Mouse (Mus musculus): ENCODE results near the gene Prpf19.
A peak's percentile ranks its signal among the peaks of the same experiment; 100 is the strongest.

Gene Prpf19

GRCm38 (mm10) chr19:10895708-10896107 lies 677 bp downstream of the Prpf19 start:
- no peak for DNase-seq (ENCODE audit: low spot score)

- no peak for DNase-seq (ENCODE audit: low spot score)
Measured at GRCm38 (mm10) chr19:10896849-10897248, 1.8 kb downstream of the Prpf19 start.

GRCm38 (mm10) chr19:10897491-10897890 lies 2.5 kb downstream of the Prpf19 start:
- DNase-seq (ENCODE audit: low spot score), result no peak

DNA sequence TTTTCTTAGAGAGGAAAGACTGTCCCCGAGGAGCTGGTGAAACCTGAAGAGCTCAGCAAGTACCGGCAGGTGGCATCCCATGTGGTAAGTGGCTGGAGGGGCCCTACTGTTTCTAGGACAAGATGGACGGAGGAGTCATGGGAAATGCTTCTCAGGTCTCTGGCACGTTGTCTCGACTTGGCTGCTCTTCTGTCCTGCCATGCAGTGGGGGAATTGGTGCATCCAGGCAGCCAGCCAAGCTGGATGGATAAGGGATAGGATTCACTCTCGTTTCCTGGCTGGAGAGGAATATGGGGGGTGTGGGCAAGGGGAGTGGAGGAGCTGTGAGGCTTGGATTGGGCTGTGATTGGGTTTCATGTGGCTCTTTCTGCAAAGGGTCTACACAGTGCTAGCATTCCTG lies 5.3 kb downstream of the Prpf19 start:
- no peak for DNase-seq (ENCODE audit: low spot score)

GRCm38 (mm10) chr19:10901046-10901445 lies 6.0 kb downstream of the Prpf19 start:
- DNase-seq (ENCODE audit: low spot score), result no peak

GRCm38 (mm10) chr19:10904512-10904911 lies 9.5 kb downstream of the Prpf19 start:
- no peak for DNase-seq (ENCODE audit: low spot score)

GRCm38 (mm10) chr19:10904927-10905727 lies 10.1 kb downstream of the Prpf19 start:
- DNase-seq (ENCODE audit: low spot score), result no peak

GRCm38 (mm10) chr19:10905728-10906000 lies 10.6 kb downstream of the Prpf19 start:
- DNase-seq (ENCODE audit: low spot score), result no peak

DNA sequence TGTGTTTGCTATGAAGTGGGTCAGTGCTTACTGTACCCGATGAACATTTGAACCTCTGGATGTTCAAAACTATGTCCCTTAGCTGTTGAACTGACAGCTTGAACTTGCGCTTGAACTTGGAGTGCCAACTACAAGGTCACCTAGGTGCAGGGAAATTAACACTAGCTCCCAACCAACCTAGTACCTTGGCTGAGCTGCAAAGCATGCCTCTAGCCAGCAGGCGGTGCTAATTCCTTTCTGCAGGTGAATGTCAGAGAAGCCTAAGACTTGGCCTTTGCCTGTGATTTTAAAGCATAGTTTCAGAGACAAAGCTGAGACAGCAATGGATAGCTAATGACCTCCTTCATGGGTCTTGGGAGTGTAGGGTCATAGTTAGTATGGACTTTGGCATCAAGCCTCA lies 12.9 kb downstream of the Prpf19 start:
- DNase-seq (ENCODE audit: low spot score), result peak; percentile 68

- DNase-seq (ENCODE audit: low spot score), result no peak
Measured at GRCm38 (mm10) chr19:10909087-10909721, 14.2 kb downstream of the Prpf19 start.

DNA sequence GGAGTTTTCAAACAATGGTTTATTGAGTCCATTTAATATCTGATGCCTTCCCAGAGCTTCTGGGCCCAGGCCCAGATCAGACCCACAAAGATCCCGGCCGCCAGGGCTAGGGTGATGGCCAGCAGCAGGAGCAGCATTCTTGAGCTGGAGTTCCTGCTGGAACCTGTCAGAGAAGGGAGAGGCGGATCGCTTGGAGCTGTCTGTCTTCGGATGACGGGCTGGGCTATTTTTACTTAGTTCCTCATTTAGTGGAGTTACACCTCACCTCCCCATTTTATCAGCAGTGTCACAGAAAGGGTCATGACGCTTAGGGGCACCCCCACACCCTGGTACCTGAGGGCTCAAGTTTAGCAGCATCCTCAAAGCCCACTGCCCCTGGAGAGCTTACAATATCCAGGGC lies 19.3 kb downstream of the Prpf19 start:
- DNase-seq (ENCODE audit: low spot score), result no peak

- no peak for DNase-seq (ENCODE audit: low spot score)
Measured at GRCm38 (mm10) chr19:10914870-10915269, 19.8 kb downstream of the Prpf19 start.

DNA sequence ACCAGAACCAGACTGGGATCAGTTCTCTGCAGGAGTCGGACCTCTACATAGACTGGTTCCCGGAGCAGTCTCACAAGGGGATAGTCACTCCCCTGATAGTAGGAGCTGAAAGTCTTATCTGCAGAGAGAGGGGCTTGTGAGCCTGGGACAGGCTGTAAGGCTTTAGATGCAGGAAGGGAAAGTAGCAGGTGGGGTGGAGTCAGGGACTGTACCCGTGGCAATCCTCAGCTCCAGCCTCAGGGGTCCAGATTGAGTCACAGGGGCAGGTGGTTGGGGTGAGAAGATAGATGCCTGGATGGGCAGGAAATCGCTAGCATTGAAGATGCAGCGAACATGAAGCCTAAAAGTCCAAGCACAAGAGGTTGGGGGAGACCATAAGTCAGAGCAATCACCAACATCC lies 21.5 kb downstream of the Prpf19 start:
- no peak for DNase-seq (ENCODE audit: low spot score)

DNA sequence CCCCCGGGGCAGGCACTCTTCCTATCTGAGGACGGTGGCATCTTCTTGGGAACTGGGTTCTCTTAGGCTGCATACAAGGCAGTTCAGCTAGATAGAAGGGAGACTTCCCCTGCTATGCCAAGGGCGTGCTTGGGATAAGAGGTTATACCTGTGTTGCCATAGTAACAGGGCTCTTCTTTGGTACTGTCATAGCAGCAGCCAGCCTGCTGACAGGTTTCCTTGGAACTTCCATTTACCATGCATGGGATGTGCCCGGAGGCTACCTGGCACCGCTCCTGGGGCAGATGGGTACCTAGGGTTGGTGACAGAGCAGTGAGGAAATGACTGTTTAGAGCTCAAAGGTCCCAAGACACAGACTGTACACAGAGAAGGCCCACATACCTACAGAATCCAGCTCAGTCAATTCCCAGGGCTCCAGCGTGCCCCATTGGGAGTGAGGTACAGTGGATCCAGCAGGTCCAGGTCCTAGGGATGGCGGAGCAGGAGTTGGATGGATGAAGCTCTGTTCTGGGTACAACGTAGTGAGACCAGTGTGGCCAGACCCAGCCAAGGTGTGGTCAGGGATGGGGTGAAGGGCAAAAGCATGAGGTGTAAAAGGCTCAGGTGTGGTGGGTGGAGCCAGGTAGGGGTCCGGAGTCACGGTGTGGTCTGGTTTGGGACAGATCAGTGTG lies 23.4 kb downstream of the Prpf19 start:
- DNase-seq (ENCODE audit: low spot score), result no peak

DNA sequence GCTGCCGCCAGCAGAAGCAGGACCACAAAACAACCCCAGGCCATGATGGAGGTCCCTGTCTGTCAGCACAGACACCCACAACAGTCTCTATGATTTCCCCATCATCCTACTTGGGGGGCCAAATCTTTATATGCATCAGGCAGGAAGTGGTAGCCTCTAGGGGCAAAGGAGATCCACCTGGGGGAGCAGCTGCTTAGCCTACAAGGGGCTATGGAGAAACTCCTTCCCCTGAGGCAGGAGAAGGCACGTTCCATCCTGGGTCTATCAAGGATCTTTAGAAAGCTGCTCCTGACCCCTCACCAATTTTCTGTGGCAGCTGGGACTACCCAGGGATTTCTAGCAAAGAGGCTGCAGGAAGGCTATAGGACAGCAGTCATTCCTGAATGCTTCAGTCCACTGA lies 25.5 kb downstream of the Prpf19 start, which contains the start of gene Zp1:
TSS of gene Zp1 (minus strand) at position 101 of the 400 bp plus-strand sequence.
- no peak for DNase-seq (ENCODE audit: low spot score)

DNA sequence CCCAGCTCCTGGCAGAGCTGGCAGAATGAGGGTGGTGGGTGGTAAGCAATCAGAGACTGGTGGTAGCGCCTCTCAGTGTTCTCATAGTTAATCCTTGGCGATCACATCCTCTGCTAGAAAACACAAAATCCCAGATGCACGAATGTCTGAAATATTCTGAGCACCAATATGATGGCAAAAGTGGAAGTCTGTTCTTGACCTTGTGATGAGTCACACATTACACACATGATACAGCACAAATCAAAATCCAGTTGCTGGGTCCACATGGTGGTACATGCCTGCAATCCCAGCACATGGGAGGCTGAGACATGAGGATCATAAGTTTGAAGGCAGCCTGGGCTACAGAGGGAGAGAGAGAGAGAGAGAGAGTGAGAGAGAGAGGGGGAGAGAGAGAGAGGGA lies 26.0 kb downstream of the Prpf19 start:
- DNase-seq (ENCODE audit: low spot score), result no peak

DNA sequence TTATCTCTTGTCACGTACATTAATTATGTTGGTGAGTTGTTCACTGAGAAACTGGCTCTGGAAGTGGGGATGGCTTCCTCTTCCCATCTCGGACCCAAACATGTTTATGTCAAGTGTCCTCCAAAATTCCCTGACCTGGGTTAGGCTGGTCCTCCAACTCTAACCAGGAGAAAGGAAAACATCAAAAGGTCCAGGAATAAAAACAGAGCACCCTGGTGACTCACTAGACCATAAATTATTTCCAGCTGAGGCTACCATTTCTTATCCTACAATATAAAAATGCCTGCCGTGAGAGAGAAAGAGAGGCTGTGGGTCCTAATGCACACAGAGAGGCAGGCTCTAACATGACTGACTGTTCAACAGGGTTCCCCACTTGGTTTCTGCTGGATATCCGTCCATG lies 29.2 kb downstream of the Prpf19 start:
- no peak for DNase-seq (ENCODE audit: low spot score)

GRCm38 (mm10) chr19:10926123-10926621 lies 31.1 kb downstream of the Prpf19 start:
- peak; percentile 57 for DNase-seq (ENCODE audit: low spot score)

- peak; percentile 52 for DNase-seq (ENCODE audit: low spot score)
Measured at GRCm38 (mm10) chr19:10926666-10927065, 31.6 kb downstream of the Prpf19 start.

DNA sequence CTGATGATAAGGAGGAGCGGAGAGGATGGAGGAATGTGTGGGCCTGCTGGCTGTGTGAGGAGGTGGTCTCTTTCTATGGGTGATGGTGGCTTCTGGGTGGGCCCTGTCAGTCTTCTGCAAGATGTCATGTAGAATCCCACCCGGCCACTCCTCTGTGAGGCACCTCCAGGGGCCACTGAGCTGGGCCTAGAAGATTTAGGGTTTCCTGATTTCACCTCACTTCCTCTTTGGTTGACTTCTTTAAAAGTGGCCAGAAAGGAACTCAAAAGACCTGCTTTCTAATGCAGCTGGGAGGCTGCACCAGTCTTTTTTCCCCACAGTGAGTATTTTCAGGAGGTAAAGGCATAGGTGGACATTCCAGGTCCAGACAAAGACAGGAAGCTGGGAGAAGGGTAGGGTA lies 35.6 kb downstream of the Prpf19 start:
- no peak for DNase-seq (ENCODE audit: low spot score)

DNA sequence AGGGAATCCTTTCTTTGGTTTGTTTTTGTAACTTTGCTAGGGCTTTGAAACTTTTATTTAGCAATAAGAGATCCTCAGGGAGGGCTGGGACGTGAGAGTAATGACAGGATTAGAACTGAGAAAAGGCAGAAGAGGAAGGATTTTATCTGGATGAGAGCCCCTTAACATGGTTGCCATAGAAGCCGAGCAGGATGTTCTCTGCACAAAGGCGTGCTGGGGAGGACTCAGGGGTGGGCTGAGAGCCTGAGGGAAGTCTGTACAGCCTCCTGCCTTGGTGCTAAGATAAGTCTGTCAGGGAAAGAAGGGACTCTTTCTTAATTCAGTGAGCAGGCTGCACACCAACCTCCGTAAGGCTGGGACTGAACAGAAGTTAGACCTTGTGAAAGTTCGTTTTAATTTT lies 40.0 kb downstream of the Prpf19 start:
- no peak for DNase-seq (ENCODE audit: low spot score)

- no peak for DNase-seq (ENCODE audit: low spot score)
Measured at GRCm38 (mm10) chr19:10936077-10936476, 41.0 kb downstream of the Prpf19 start.

- DNase-seq (ENCODE audit: low spot score), result no peak
Measured at GRCm38 (mm10) chr19:10937110-10937563, 42.1 kb downstream of the Prpf19 start, which contains the start of gene Ptgdr2. Ptgdr2 (plus strand) TSS chr19:10937160.

Data from embryo, embryonic 10.5 days (tissue).